ENCODE assay signal across 11 mouse cellular contexts in genomic region chr17:50369216-50369875, GRCm38 (mm10).
DNase-seq lines count a peak whose midpoint lies in the region; ATAC-seq and TF ChIP-seq lines count a peak whose summit lies in the region.
"Had no signal": no experiment of that assay in that cellular context is flagged by ENCODE, and none has a peak within 500 bp of the region (broad histone marks: within the 10 kb centered on the region; RNA-seq: fewer than 3 reads in every experiment).

No protein-coding gene starts in this region.

- ATAC-seq in liver, embryonic 12.5 days, result no peak
- 0 out of 2 replicates have a peak, but pooled peaks have one; percentile 63 for ATAC-seq in heart, postnatal 0 days (ENCODE audit: insufficient read depth, low read depth)
- 0 out of 2 replicates have a peak, but pooled peaks have one; percentile 43 for ATAC-seq in stomach, postnatal 0 days (ENCODE audit: low FRiP score, low TSS enrichment)
- ATAC-seq: midbrain, embryonic 16.5 days had no signal

- 72% methylated on average over 6 of the region's 6 CpGs for WGBS in liver, adult 2 months
- WGBS in liver, embryonic 12.5 days (ENCODE audit: insufficient replicate concordance), result 54% methylated on average over 6 of the region's 6 CpGs
- 67% methylated on average over 6 of the region's 6 CpGs for WGBS in heart, postnatal 0 days
- 67% methylated on average over 6 of the region's 6 CpGs for WGBS in stomach, postnatal 0 days

- H3K4me2 ChIP-seq in liver, embryonic 12.5 days, result no peak overlapping the region
- no peak overlapping the region for H3K4me2 ChIP-seq in heart, postnatal 0 days (ENCODE audit: low read depth, low read length)
- H3K4me2 ChIP-seq in stomach, postnatal 0 days (replicated peaks; ENCODE audit: low read depth), result no peak overlapping the region
- H3K4me2 ChIP-seq: lung, embryonic 14.5 days had no signal

- DNase-seq in liver, adult 2 months (ENCODE audit: extremely low read depth, low read depth, low spot score), result peak; percentile 24
- no peak for DNase-seq in heart, postnatal 0 days (ENCODE audit: low spot score)
- peak; percentile 11 to 40 for DNase-seq in kidney, postnatal 4 days
- no peak for DNase-seq in stomach, postnatal 0 days (ENCODE audit: low spot score)
- DNase-seq in ovary, postnatal 14 days (ENCODE audit: low spot score), result no peak
- DNase-seq in retina, postnatal 1 day, result no peak
- DNase-seq: cerebellum, postnatal 10 days; lung, embryonic 14.5 days had no signal

- no peak for TF ChIP-seq CTCF in liver, adult 2 months (IDR thresholded peaks at IDR 0.05; ENCODE audit: low read depth, low read length)
- TF ChIP-seq CTCF in heart, postnatal 0 days (IDR thresholded peaks at IDR 0.05; ENCODE audit: low read depth), result no peak
- no peak for TF ChIP-seq CTCF in stomach, postnatal 0 days (IDR thresholded peaks at IDR 0.05; ENCODE audit: low read depth)

- H3K36me3 ChIP-seq in liver, adult 2 months (ENCODE audit: control insufficient read depth, insufficient read depth, low read length), result no peaks in the 10 kb centered on the region
- H3K36me3 ChIP-seq in liver, embryonic 12.5 days, result no peaks in the 10 kb centered on the region
- H3K36me3 ChIP-seq in heart, postnatal 0 days (replicated peaks; ENCODE audit: control insufficient read depth, insufficient read depth, low read length), result no peaks in the 10 kb centered on the region
- no peaks in the 10 kb centered on the region for H3K36me3 ChIP-seq in stomach, postnatal 0 days (ENCODE audit: control insufficient read depth, insufficient read depth, low read length)

- no peaks in the 10 kb centered on the region for H3K79me2 ChIP-seq in liver, adult 2 months (ENCODE audit: control insufficient read depth, insufficient read depth, low read length)

- H3K4me3 ChIP-seq in liver, adult 2 months (ENCODE audit: insufficient read depth, low read depth, low read length), result no peak overlapping the region
- no peak overlapping the region for H3K4me3 ChIP-seq in liver, embryonic 12.5 days
- no peak overlapping the region for H3K4me3 ChIP-seq in heart, postnatal 0 days (ENCODE audit: low read depth, low read length)
- no peak overlapping the region for H3K4me3 ChIP-seq in stomach, postnatal 0 days (ENCODE audit: low read depth, low read length)

- TF ChIP-seq EP300 in heart, postnatal 0 days (IDR thresholded peaks at IDR 0.05; ENCODE audit: low read depth), result no peak
- no peak for TF ChIP-seq EP300 in stomach, postnatal 0 days (optimal IDR thresholded peaks at IDR 0.05)

- peaks cover 4% of the 10 kb centered on the region; the same call in 1 of the 2 replicates for H3K4me1 ChIP-seq in liver, adult 2 months (ENCODE audit: control insufficient read depth, insufficient read depth, low read length)
- H3K4me1 ChIP-seq in liver, embryonic 12.5 days, result 0 out of 2 replicates have a peak, but pooled peaks cover 4% of the 10 kb centered on the region
- H3K4me1 ChIP-seq in heart, postnatal 0 days (ENCODE audit: control insufficient read depth, insufficient read depth), result no peaks in the 10 kb centered on the region
- H3K4me1 ChIP-seq in stomach, postnatal 0 days (replicated peaks; ENCODE audit: control insufficient read depth, insufficient read depth), result no peaks in the 10 kb centered on the region

- no peaks in the 10 kb centered on the region for H3K27me3 ChIP-seq in liver, adult 2 months (ENCODE audit: control insufficient read depth, insufficient read depth, low read length)
- H3K27me3 ChIP-seq in liver, embryonic 12.5 days (replicated peaks), result no peaks in the 10 kb centered on the region
- H3K27me3 ChIP-seq in heart, postnatal 0 days (ENCODE audit: control insufficient read depth, insufficient read depth, low read length), result no peaks in the 10 kb centered on the region
- no peaks in the 10 kb centered on the region for H3K27me3 ChIP-seq in stomach, postnatal 0 days (ENCODE audit: control insufficient read depth, insufficient read depth, low read length)

- TF ChIP-seq POLR2A in liver, adult 2 months (IDR thresholded peaks at IDR 0.05; ENCODE audit: extremely low read depth, insufficient read depth, low read length), result no peak

- H3K9me3 ChIP-seq in liver, embryonic 12.5 days (replicated peaks), result no peaks in the 10 kb centered on the region
- no peaks in the 10 kb centered on the region for H3K9me3 ChIP-seq in heart, postnatal 0 days (replicated peaks; ENCODE audit: control insufficient read depth, low read length)
- no peaks in the 10 kb centered on the region for H3K9me3 ChIP-seq in stomach, postnatal 0 days (ENCODE audit: control insufficient read depth, low read length)

- no peak overlapping the region for H3K9ac ChIP-seq in liver, adult 2 months (ENCODE audit: low read depth, low read length)
- H3K9ac ChIP-seq in liver, embryonic 12.5 days, result no peak overlapping the region
- H3K9ac ChIP-seq in heart, postnatal 0 days (replicated peaks; ENCODE audit: low read depth, low read length), result no peak overlapping the region
- no peak overlapping the region for H3K9ac ChIP-seq in stomach, postnatal 0 days (ENCODE audit: low read length)
- H3K9ac ChIP-seq: lung, embryonic 14.5 days had no signal

- no peak overlapping the region for H3K27ac ChIP-seq in liver, adult 2 months (replicated peaks; ENCODE audit: insufficient read depth, low read depth, low read length)
- H3K27ac ChIP-seq in liver, embryonic 12.5 days, result no peak overlapping the region
- H3K27ac ChIP-seq in heart, postnatal 0 days (ENCODE audit: low read depth), result no peak overlapping the region
- no peak overlapping the region for H3K27ac ChIP-seq in stomach, postnatal 0 days (replicated peaks)
- H3K27ac ChIP-seq: kidney, postnatal 0 days had no signal

Comparison
In these comparisons a context has a peak if more than half of its experiments do, and no peak if none do; other contexts are left out.
1. DNase-seq: peak in liver, adult 2 months (single experiment) and kidney, postnatal 4 days (2 of 2); none in heart, postnatal 0 days (single experiment), stomach, postnatal 0 days (single experiment), ovary, postnatal 14 days (single experiment) and retina, postnatal 1 day (single experiment).